Mouse (Mus musculus) CH12.LX (cell line): ENCODE measurements around the gene Eral1. TPM values are rescaled to one million over a fixed set of nuclear protein-coding genes. Genes with fewer than 3 reads are reported as not detected.
A peak's percentile ranks its signal among the peaks of the same experiment; 100 is the strongest.

Source experiments
- DNase-seq: peaks from one replicate; pipeline ENCODE4 v3.0.0-alpha.2; 2013; ENCODE audit errors: extremely low read depth
- H3K27ac ChIP-seq: 2 replicates; pipeline ENCODE4 v1.5.1; 2012; ENCODE audit warnings: low read depth, mild to moderate bottlenecking, control low read depth, moderate library complexity; ENCODE audit not compliant: insufficient read depth
- H3K27me3 ChIP-seq: replicated peaks from 2 replicates; pipeline ENCODE3; 2012; ENCODE audit warnings: inconsistent platforms
- H3K36me3 ChIP-seq, 2 experiments: replicated peaks in 1 of 2; 2 replicates each; pipeline versions ENCODE3 to v1.6.1; 2012; ENCODE audit warnings: inconsistent platforms in 1 of 2, low read length in 1 of 2, mild to moderate bottlenecking in 1 of 2, mixed read lengths in 1 of 2, moderate library complexity in 1 of 2; ENCODE audit not compliant: control insufficient read depth in 1 of 2, insufficient read depth in 1 of 2
- H3K4me1 ChIP-seq, 2 experiments: 2 replicates each; pipeline ENCODE4 v1.6.1; 2012; ENCODE audit warnings: inconsistent platforms in 1 of 2, moderate library complexity in 1 of 2; ENCODE audit not compliant: insufficient read depth in 2 of 2, control insufficient read depth in 1 of 2
- H3K4me2 ChIP-seq: 2 replicates; pipeline ENCODE4 v1.6.1; 2012; ENCODE audit warnings: low read depth, mild to moderate bottlenecking, control low read depth; ENCODE audit not compliant: poor library complexity, insufficient read depth, severe bottlenecking
- H3K4me3 ChIP-seq, 3 experiments: fragments of 150-350 bp in 1 of 3; sonication (generic) in 1 of 3; replicated peaks in 1 of 3; 2 replicates each; pipeline versions ENCODE3 to v1.5.1; 2011 to 2012; ENCODE audit warnings: low read depth in 2 of 3, low read length in 2 of 3, mild to moderate bottlenecking in 2 of 3, moderate library complexity in 2 of 3, control low read depth in 1 of 3, improper control_type of control experiment in 1 of 3, inconsistent platforms in 1 of 3, mixed read lengths in 1 of 3; ENCODE audit not compliant: poor library complexity in 1 of 3
- H3K79me2 ChIP-seq: replicated peaks from 2 replicates; pipeline ENCODE4 v1.6.1; 2012; ENCODE audit warnings: mild to moderate bottlenecking, moderate library complexity; ENCODE audit not compliant: control insufficient read depth, poor library complexity, insufficient read depth, severe bottlenecking; ENCODE audit errors: extremely low read depth
- H3K9ac ChIP-seq: 2 replicates; pipeline ENCODE4 v1.6.1; 2012; ENCODE audit warnings: low read depth, mild to moderate bottlenecking, control low read depth, moderate library complexity; ENCODE audit not compliant: insufficient read depth
- H3K9me3 ChIP-seq: replicated peaks from 2 replicates; pipeline ENCODE3; 2012; ENCODE audit warnings: low read length, inconsistent platforms, mixed read lengths
- BHLHE40 ChIP-seq: IDR thresholded peaks from 2 replicates; pipeline ENCODE4 v1.6.1; 2011; ENCODE audit warnings: mild to moderate bottlenecking, low read depth, low read length, improper control_type of control experiment
- CHD1 ChIP-seq: IDR thresholded peaks from 2 replicates; pipeline ENCODE4 v1.6.1; 2012; ENCODE audit warnings: low read depth, low read length, improper control_type of control experiment, inconsistent platforms
- CHD2 ChIP-seq: IDR thresholded peaks from 2 replicates; pipeline ENCODE4 v1.6.1; 2011; ENCODE audit warnings: low read length, improper control_type of control experiment
- CTCF ChIP-seq, 2 experiments: IDR thresholded peaks in 1 of 2; conservative IDR thresholded peaks in 1 of 2; 2 replicates each; pipeline ENCODE4 v1.5.1; 2011 to 2012; ENCODE audit warnings: low read depth in 2 of 2, low read length in 2 of 2, improper control_type of control experiment in 1 of 2, inconsistent platforms in 1 of 2, mild to moderate bottlenecking in 1 of 2, moderate library complexity in 1 of 2
- ELF1 ChIP-seq: IDR thresholded peaks from 2 replicates; pipeline ENCODE4 v1.6.1; 2014; ENCODE audit warnings: low read depth, mild to moderate bottlenecking, inconsistent platforms, low read length, improper control_type of control experiment
- ETS1 ChIP-seq: conservative IDR thresholded peaks from 2 replicates; pipeline ENCODE4 v1.6.1; 2012; ENCODE audit warnings: low read depth, mild to moderate bottlenecking, inconsistent platforms, low read length, improper control_type of control experiment, moderate library complexity
- HCFC1 ChIP-seq: IDR thresholded peaks from 2 replicates; pipeline ENCODE4 v1.6.1; 2012; ENCODE audit warnings: low read depth, mild to moderate bottlenecking, inconsistent platforms, low read length, improper control_type of control experiment
- IRF4 ChIP-seq: IDR thresholded peaks from 2 replicates; pipeline ENCODE4 v1.6.1; 2014; ENCODE audit warnings: low read depth, mild to moderate bottlenecking, inconsistent platforms, low read length, improper control_type of control experiment
- JUND ChIP-seq: conservative IDR thresholded peaks from 2 replicates; pipeline ENCODE4 v1.6.1; 2011; ENCODE audit warnings: low read depth, low read length, improper control_type of control experiment
- MAFK ChIP-seq: IDR thresholded peaks from 2 replicates; pipeline ENCODE4 v1.6.1; 2011; ENCODE audit warnings: low read length, improper control_type of control experiment; ENCODE audit not compliant: insufficient replicate concordance
- MAZ ChIP-seq: IDR thresholded peaks from 2 replicates; pipeline ENCODE4 v1.6.1; 2012; ENCODE audit warnings: low read depth, mild to moderate bottlenecking, inconsistent platforms, low read length, improper control_type of control experiment, moderate library complexity
- MEF2A ChIP-seq: IDR thresholded peaks from 2 replicates; pipeline ENCODE4 v1.6.1; 2014; ENCODE audit warnings: low read depth, mild to moderate bottlenecking, inconsistent platforms, low read length, improper control_type of control experiment, borderline replicate concordance
- MXI1 ChIP-seq: IDR thresholded peaks from 2 replicates; pipeline ENCODE4 v1.6.1; 2011; ENCODE audit warnings: mild to moderate bottlenecking, low read depth, low read length, improper control_type of control experiment
- NRF1 ChIP-seq: IDR thresholded peaks from 2 replicates; pipeline ENCODE4 v1.6.1; 2014; ENCODE audit warnings: low read depth, mild to moderate bottlenecking, inconsistent platforms, low read length, improper control_type of control experiment, moderate library complexity
- PAX5 ChIP-seq: IDR thresholded peaks from 2 replicates; pipeline ENCODE4 v1.6.1; 2012; ENCODE audit warnings: low read length, inconsistent platforms, mixed read lengths
- POLR2A ChIP-seq: IDR thresholded peaks from 2 replicates; pipeline ENCODE4 v1.6.1; 2011; ENCODE audit warnings: low read depth, mild to moderate bottlenecking, improper control_type of control experiment, low read length
- POLR2AphosphoS2 ChIP-seq: IDR thresholded peaks from 2 replicates; pipeline ENCODE4 v1.6.1; 2011; ENCODE audit warnings: low read depth, low read length, improper control_type of control experiment
- RAD21 ChIP-seq: IDR thresholded peaks from 2 replicates; pipeline ENCODE4 v1.6.1; 2011; ENCODE audit warnings: low read depth, mild to moderate bottlenecking, low read length, improper control_type of control experiment, moderate library complexity
- SIN3A ChIP-seq: IDR thresholded peaks from 2 replicates; pipeline ENCODE4 v1.6.1; 2012; ENCODE audit warnings: low read length, improper control_type of control experiment, inconsistent platforms
- SMC3 ChIP-seq: IDR thresholded peaks from 2 replicates; pipeline ENCODE4 v1.6.1; 2011; ENCODE audit warnings: low read depth, low read length, improper control_type of control experiment
- TBP ChIP-seq: conservative IDR thresholded peaks from 2 replicates; pipeline ENCODE4 v1.6.1; 2011; ENCODE audit warnings: low read depth, low read length, improper control_type of control experiment
- USF1 ChIP-seq: IDR thresholded peaks from 2 replicates; pipeline ENCODE4 v1.6.1; 2014; ENCODE audit warnings: low read depth, mild to moderate bottlenecking, inconsistent platforms, low read length, improper control_type of control experiment
- ZMIZ1 ChIP-seq: IDR thresholded peaks from 2 replicates; pipeline ENCODE4 v1.6.1; 2012; ENCODE audit warnings: low read depth, mild to moderate bottlenecking, inconsistent platforms, low read length, improper control_type of control experiment
- ZNF384 ChIP-seq: IDR thresholded peaks from 2 replicates; pipeline ENCODE4 v1.6.1; 2012; ENCODE audit warnings: low read depth, low read length, improper control_type of control experiment, inconsistent platforms
- dilution Hi-C: fragments of 300-500 bp; cut with MboI; formaldehyde crosslinking; loops from 2 replicates; pipeline ENCODE4 v1.14.3; 2020; ENCODE audit warnings: low sequenced_read_pairs; ENCODE audit not compliant: extremely low pct_unique_long_range_greater_than_20kb, extremely low pct_ligation_motif_present
- in situ Hi-C: fragments of 300-500 bp; cut with MboI; formaldehyde crosslinking; loops from 3 replicates; pipeline ENCODE4 v1.14.3; 2019; ENCODE audit warnings: low sequenced_read_pairs, low pct_ligation_motif_present, low pct_unique_long_range_greater_than_20kb, mixed read lengths
- polyA plus RNA-seq: library from polyadenylated mRNA; unstranded; fragments of >175 nt; gene quantifications from 2 replicates; pipeline ENCODE4 v1.2.1, GENCODE M21; 2012; ENCODE audit warnings: low read depth; ENCODE audit not compliant: insufficient read length
- total RNA-seq, 2 experiments: library from RNA; depleted of rRNA; stranded (reverse); fragments of 300-350 nt in 1 of 2; fragments of >200 nt in 1 of 2; gene quantifications; 2 replicates each; pipeline ENCODE4 v1.2.3; 2012 to 2014

Eral1 gene
- total and polyA plus RNA-seq, 3 experiments = 39.1 to 43.2 (median 41.5) TPM

GRCm38 (mm10) chr11:78037831-78038752 is 42.1 kb downstream of the Eral1 start, which contains the start of gene Flot2:
Flot2 (plus strand) TSS chr11:78037931.
- Histone ChIP-seq H3K27me3 (no peaks in the 10 kb centered on the region), H3K4me1 (peaks cover 8 to 24% of the 10 kb centered on the region in 2 experiments), H3K9me3 (no peaks in the 10 kb centered on the region), H3K36me3 (peaks cover 7 to 41% of the 10 kb centered on the region in 2 experiments)
- DNase-seq = peak; percentile 45
- in situ Hi-C loops = no loop called here
- TF ChIP-seq MAZ (0 out of 2 replicates have a peak, but pooled peaks have one; percentile 47), CTCF (conservative IDR thresholded peaks at IDR 0.05 in 1 of 2, IDR thresholded peaks at IDR 0.05 in 1 of 2; ENCODE audit: low read depth in 2 of 2, low read length in 2 of 2) (peak in 1 of 2 experiments; percentile 29; a peak in 1 of 4 replicates), CHD1 (no peak), POLR2A (peak; percentile 65), ETS1 (no peak), SIN3A (no peak), RAD21 (no peak), SMC3 (no peak), ELF1 (peak; percentile 71), MEF2A (0 out of 2 replicates have a peak, but pooled peaks have one; percentile 15), TBP (no peak), PAX5 (no peak), MXI1 (peak; percentile 27; the same call in 1 of the 2 replicates), CHD2 (0 out of 2 replicates have a peak, but pooled peaks have one; percentile 22), POLR2AphosphoS2 (peak; percentile 73), ZMIZ1 (0 out of 2 replicates have a peak, but pooled peaks have one; percentile 40), BHLHE40 (no peak), IRF4 (peak; percentile 6; the same call in 1 of the 2 replicates), JUND (no peak), NRF1 (peak; percentile 15; the same call in 1 of the 2 replicates), MAFK (no peak), ZNF384 (no peak), HCFC1 (peak; percentile 52), USF1 (no peak)
- TF ChIP-seq, all 38 proteins: peak for 12
- H3K4me2 ChIP-seq = peak within 1 kb of the TSS; percentile 44
- peak within 1 kb of the TSS; percentile 88 for H3K9ac ChIP-seq
- no peaks in the 10 kb centered on the region for H3K79me2 ChIP-seq
- H3K27ac ChIP-seq = no peak within 1 kb of the TSS
- dilution Hi-C loops = no loop called here
- H3K4me3 ChIP-seq = peak within 1 kb of the TSS; percentile 68 to 88 (median 82)
